Comparison of ENCODE assay signal across 11 mouse cellular contexts in genomic region chr14:60638159-60638558, GRCm38 (mm10). TPM values are rescaled to one million over a fixed set of nuclear protein-coding genes. Genes with fewer than 3 reads are reported as not detected.
A peak's percentile ranks its signal among the peaks of the same experiment; 100 is the strongest.
DNase-seq lines count a peak whose midpoint lies in the region; TF ChIP-seq lines count a peak whose summit lies in the region.
"Had no signal": no experiment of that assay in that cellular context is flagged by ENCODE, and none has a peak within 500 bp of the region (broad histone marks: within the 10 kb centered on the region; RNA-seq: fewer than 3 reads in every experiment).

No protein-coding gene starts in this region.

- peaks cover 86% of the 10 kb centered on the region for H3K4me1 ChIP-seq in embryonic facial prominence, embryonic 10.5 days
- H3K4me1 ChIP-seq in cerebellum, adult 2 months (ENCODE audit: control insufficient read depth, insufficient read depth, low read length) = no peaks in the 10 kb centered on the region; the same call in 1 of the 2 replicates
- H3K4me1 ChIP-seq in heart, adult 2 months (ENCODE audit: control insufficient read depth, insufficient read depth, low read length) = peaks cover 7% of the 10 kb centered on the region

- peaks cover 2% of the 10 kb centered on the region; the same call in 1 of the 2 replicates for H3K79me2 ChIP-seq in heart, adult 2 months (replicated peaks; ENCODE audit: control insufficient read depth, insufficient read depth, low read length)

- peaks cover 3% of the 10 kb centered on the region; the same call in 1 of the 2 replicates for H3K27me3 ChIP-seq in embryonic facial prominence, embryonic 10.5 days (replicated peaks; ENCODE audit: low read depth, poor library complexity, severe bottlenecking)
- H3K27me3 ChIP-seq in cerebellum, adult 2 months (ENCODE audit: control insufficient read depth, insufficient read depth, low read length) = no peaks in the 10 kb centered on the region; the same call in 1 of the 2 replicates
- H3K27me3 ChIP-seq in heart, adult 2 months (ENCODE audit: control insufficient read depth, insufficient read depth, low read length) = no peaks in the 10 kb centered on the region

- no peak for TF ChIP-seq EP300 in heart, adult 2 months (IDR thresholded peaks at IDR 0.05; ENCODE audit: insufficient read depth, low read depth, low read length)

- no peaks in the 10 kb centered on the region for H3K9me3 ChIP-seq in embryonic facial prominence, embryonic 10.5 days
- H3K9me3 ChIP-seq: embryonic facial prominence, embryonic 12.5 days had no signal

- intact Hi-C loops in heart, postnatal 25 days (cut with DNase I) = loop anchor here (5.0 kb wide), 3 partner anchors 51 to 106 kb away; no protein-coding TSS in a partner anchor
- intact Hi-C loops in heart, adult 2 months (cut with DNase I) = loop anchor here (5.0 kb wide), 1 partner anchor 51 kb away; no protein-coding TSS in a partner anchor

- 72% methylated on average over 8 of the region's 8 CpGs for WGBS in embryonic facial prominence, embryonic 10.5 days
- 65% methylated on average over 8 of the region's 8 CpGs for WGBS in cerebellum, adult 2 months
- WGBS in heart, adult 2 months = 73% methylated on average over 8 of the region's 8 CpGs

- no peak overlapping the region for H3K27ac ChIP-seq in embryonic facial prominence, embryonic 10.5 days (replicated peaks)
- H3K27ac ChIP-seq in cerebellum, adult 2 months (ENCODE audit: insufficient read depth, low read length) = no peak overlapping the region
- no peak overlapping the region for H3K27ac ChIP-seq in heart, adult 2 months
- H3K27ac ChIP-seq: embryonic facial prominence, embryonic 12.5 days had no signal

- no peak for TF ChIP-seq POLR2A in cerebellum, adult 2 months (IDR thresholded peaks at IDR 0.05; ENCODE audit: borderline replicate concordance, insufficient read depth, low read length)
- TF ChIP-seq POLR2A in heart, adult 2 months (IDR thresholded peaks at IDR 0.05; ENCODE audit: insufficient read depth, low read depth, low read length) = no peak

- H3K9ac ChIP-seq in heart, adult 2 months (ENCODE audit: low read depth, low read length) = no peak overlapping the region
- H3K9ac ChIP-seq: embryonic facial prominence, embryonic 12.5 days had no signal

- no peak for TF ChIP-seq CTCF in cerebellum, adult 2 months (IDR thresholded peaks at IDR 0.05; ENCODE audit: borderline replicate concordance, insufficient read depth, low read depth, low read length)
- no peak for TF ChIP-seq CTCF in heart, adult 2 months (IDR thresholded peaks at IDR 0.05)

- peak; percentile 91 to 96 for DNase-seq in adrenal gland, adult (ENCODE audit: inconsistent age in 2 of 2, low spot score in 1 of 2)
- DNase-seq in adrenal gland, adult 18-20 months (ENCODE audit: low spot score in 2 of 2) = no peak
- no peak for DNase-seq in embryonic facial prominence, embryonic 10.5 days (ENCODE audit: low spot score)
- peak; percentile 56 for DNase-seq in kidney, adult 18-20 months
- DNase-seq in lung, postnatal 10 days = peak; percentile 77
- DNase-seq in cerebellum, adult 2 months = no peak
- DNase-seq in heart, postnatal 25 days (ENCODE audit: low spot score) = no peak
- DNase-seq in heart, adult 2 months = no peak
- DNase-seq: heart, adult 18-20 months; left cerebral cortex, postnatal 4 days had no signal

- peaks cover 21% of the 10 kb centered on the region for H3K36me3 ChIP-seq in embryonic facial prominence, embryonic 10.5 days (replicated peaks)
- peaks cover 3% of the 10 kb centered on the region; the same call in 1 of the 2 replicates for H3K36me3 ChIP-seq in heart, adult 2 months (ENCODE audit: control insufficient read depth, insufficient read depth, low read length)
- H3K36me3 ChIP-seq: embryonic facial prominence, embryonic 12.5 days had no signal

- peak overlapping the region; percentile 8; the same call in 1 of the 2 replicates for H3K4me3 ChIP-seq in embryonic facial prominence, embryonic 10.5 days
- no peak overlapping the region for H3K4me3 ChIP-seq in cerebellum, adult 2 months (replicated peaks; ENCODE audit: insufficient read depth, low read depth, low read length)
- no peak overlapping the region for H3K4me3 ChIP-seq in heart, adult 2 months
- H3K4me3 ChIP-seq: embryonic facial prominence, embryonic 12.5 days had no signal

RNA-seq across cellular contexts. Expression of gene Spata13, which starts 4.4 kb away (rescaled TPM):
- 100 to 1,000 TPM in 1 of 2 experiments, 10 to 100 TPM in 1; 95.8 to 130 TPM for total RNA-seq in adrenal gland, adult 18-20 months (2021)
- polyA plus RNA-seq in embryonic facial prominence, embryonic 10.5 days (2016; fragmentation: Nextera tagmentation; extraction: Ambion mirVana) = 28.2 and 39.6 TPM in 2 replicates
- 5.7 and 6.2 TPM in 2 replicates for polyA plus RNA-seq in cerebellum, adult 2 months (2012; rRNA removed)
- 10 to 100 TPM; 17.3 to 18.2 TPM for total RNA-seq in heart, postnatal 25 days (2021)
- total RNA-seq in heart, adult 2 months (2021) = 10 to 100 TPM; 13.1 to 14.7 TPM
- polyA plus RNA-seq in heart, adult 2 months (2012; rRNA removed) = 9.5 and 14.4 TPM in 2 replicates

Comparison
In these comparisons a context has a peak if more than half of its experiments do, and no peak if none do; other contexts are left out.
1. DNase-seq: peak in adrenal gland, adult (2 of 2), kidney, adult 18-20 months (single experiment) and lung, postnatal 10 days (single experiment); none in adrenal gland, adult 18-20 months (0 of 2), embryonic facial prominence, embryonic 10.5 days (single experiment), cerebellum, adult 2 months (0 of 2), heart, postnatal 25 days (single experiment) and heart, adult 2 months (0 of 2).
2. RNA of gene Spata13, which starts 4.4 kb away (total RNA-seq): 95.8 to 130 TPM in adrenal gland, adult 18-20 months; 17.3 to 18.2 TPM in heart, postnatal 25 days and 13.1 to 14.7 TPM in heart, adult 2 months; every median in the first group is over 4 times any median in the second.